In the genomic region with DNA sequence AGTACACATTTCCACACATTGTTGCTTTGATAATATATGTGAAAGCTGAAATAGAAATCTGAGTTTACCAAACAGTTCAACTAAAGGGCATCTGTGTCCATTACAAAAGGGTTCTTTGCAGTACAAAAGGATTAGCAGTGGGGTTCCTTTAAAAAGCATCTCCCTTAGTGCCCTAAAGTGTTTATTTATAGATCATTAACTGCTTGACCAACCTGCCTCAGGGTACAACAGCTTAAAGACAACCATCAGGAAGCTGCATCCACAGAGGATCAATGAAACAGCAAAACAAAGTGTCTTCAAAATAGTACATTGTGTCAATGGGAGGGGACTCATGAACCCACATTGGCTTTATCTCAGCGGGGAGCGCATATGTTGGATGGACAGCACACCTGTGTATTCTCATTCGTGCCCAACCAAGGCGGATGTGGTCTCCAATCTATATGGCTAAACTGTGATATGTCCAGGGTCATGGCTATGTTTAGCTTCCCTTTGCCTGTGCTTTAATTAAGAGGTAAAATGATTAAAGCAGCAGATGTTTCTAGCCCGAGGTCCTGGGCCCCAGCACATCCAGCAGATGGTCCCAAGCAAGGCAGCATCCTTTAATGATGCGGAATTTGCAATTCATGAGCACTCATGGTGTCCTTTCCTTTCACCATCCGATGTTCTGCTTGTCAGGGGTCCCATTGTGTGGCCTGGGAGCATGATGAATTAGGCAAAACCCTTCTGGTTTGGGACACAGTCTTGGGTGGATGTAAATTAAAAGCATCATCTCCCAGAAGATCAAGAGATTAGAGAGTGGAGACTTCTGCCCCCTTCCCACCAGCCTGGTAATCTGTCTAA, we compare ENCODE assay signal across 18 mouse cellular contexts. TPM values are rescaled to one million over a fixed set of nuclear protein-coding genes. Genes with fewer than 3 reads are reported as not detected.
A peak's percentile ranks its signal among the peaks of the same experiment; 100 is the strongest.
DNase-seq lines count a peak whose midpoint lies in the region; ATAC-seq and TF ChIP-seq lines count a peak whose summit lies in the region.
"Had no signal": no experiment of that assay in that cellular context is flagged by ENCODE, and none has a peak within 500 bp of the region (broad histone marks: within the 10 kb centered on the region; RNA-seq: fewer than 3 reads in every experiment).

No protein-coding gene starts in this region.

- no peaks in the 10 kb centered on the region for H3K9me3 ChIP-seq in forebrain, embryonic 14.5 days (replicated peaks; ENCODE audit: control insufficient read depth, low read length)
- no peaks in the 10 kb centered on the region for H3K9me3 ChIP-seq in forebrain, embryonic 10.5 days
- H3K9me3 ChIP-seq in neural tube, embryonic 12.5 days = no peaks in the 10 kb centered on the region
- H3K9me3 ChIP-seq: limb, embryonic 12.5 days; liver, embryonic 15.5 days had no signal

- peaks cover 6% of the 10 kb centered on the region; the same call in 1 of the 2 replicates for H3K4me1 ChIP-seq in forebrain, embryonic 14.5 days (ENCODE audit: control insufficient read depth, insufficient read depth, low read length)
- H3K4me1 ChIP-seq in forebrain, embryonic 10.5 days = peaks cover 10% of the 10 kb centered on the region; the same call in 1 of the 2 replicates
- H3K4me1 ChIP-seq in neural tube, embryonic 12.5 days = peaks cover 17% of the 10 kb centered on the region
- H3K4me1 ChIP-seq: limb, embryonic 12.5 days; liver, embryonic 15.5 days had no signal

- no peak overlapping the region for H3K9ac ChIP-seq in forebrain, embryonic 14.5 days (ENCODE audit: low read length)
- H3K9ac ChIP-seq in neural tube, embryonic 12.5 days = no peak overlapping the region
- H3K9ac ChIP-seq: limb, embryonic 12.5 days; liver, embryonic 15.5 days had no signal

- TF ChIP-seq CTCF in layer of hippocampus, adult 2 months (conservative IDR thresholded peaks at IDR 0.05) = no peak

- no peak overlapping the region for H3K4me3 ChIP-seq in forebrain, embryonic 14.5 days (ENCODE audit: low read depth, low read length)
- no peak overlapping the region for H3K4me3 ChIP-seq in forebrain, embryonic 10.5 days
- H3K4me3 ChIP-seq in neural tube, embryonic 12.5 days = no peak overlapping the region
- no peak overlapping the region for H3K4me3 ChIP-seq in layer of hippocampus, adult 2 months
- H3K4me3 ChIP-seq: limb, embryonic 12.5 days; liver, embryonic 15.5 days; myocyte had no signal

- ATAC-seq in forebrain, embryonic 14.5 days = no peak
- peak; percentile 92 for ATAC-seq in neural tube, embryonic 12.5 days (ENCODE audit: low FRiP score, low read depth)
- ATAC-seq: inflammation-experienced regulatory T-cells, adult 6 months had no signal

- H3K27ac ChIP-seq in forebrain, embryonic 14.5 days (ENCODE audit: low read depth, low read length) = no peak overlapping the region
- H3K27ac ChIP-seq in forebrain, embryonic 10.5 days = no peak overlapping the region
- H3K27ac ChIP-seq in neural tube, embryonic 12.5 days = no peak overlapping the region
- no peak overlapping the region for H3K27ac ChIP-seq in layer of hippocampus, adult 2 months
- H3K27ac ChIP-seq: limb, embryonic 12.5 days; liver, embryonic 15.5 days had no signal

- WGBS in forebrain, embryonic 14.5 days = 36% methylated on average over 7 of the region's 7 CpGs
- 41% methylated on average over 7 of the region's 7 CpGs for WGBS in forebrain, embryonic 10.5 days
- WGBS in neural tube, embryonic 12.5 days = 16% methylated on average over 7 of the region's 7 CpGs

- no peaks in the 10 kb centered on the region for H3K27me3 ChIP-seq in forebrain, embryonic 14.5 days (replicated peaks; ENCODE audit: control insufficient read depth, insufficient read depth, low read length)
- H3K27me3 ChIP-seq in forebrain, embryonic 10.5 days (ENCODE audit: poor library complexity, severe bottlenecking) = peaks cover 9% of the 10 kb centered on the region; the same call in 1 of the 2 replicates
- H3K27me3 ChIP-seq in neural tube, embryonic 12.5 days (replicated peaks) = no peaks in the 10 kb centered on the region
- H3K27me3 ChIP-seq: limb, embryonic 12.5 days; liver, embryonic 15.5 days had no signal

- no peaks in the 10 kb centered on the region for H3K36me3 ChIP-seq in forebrain, embryonic 14.5 days (ENCODE audit: control insufficient read depth, insufficient read depth, low read length)
- no peaks in the 10 kb centered on the region for H3K36me3 ChIP-seq in forebrain, embryonic 10.5 days (replicated peaks)
- H3K36me3 ChIP-seq in neural tube, embryonic 12.5 days = no peaks in the 10 kb centered on the region
- H3K36me3 ChIP-seq: limb, embryonic 12.5 days; liver, embryonic 15.5 days had no signal

- no peak overlapping the region for H3K4me2 ChIP-seq in forebrain, embryonic 14.5 days (ENCODE audit: low read length)
- no peak overlapping the region for H3K4me2 ChIP-seq in neural tube, embryonic 12.5 days (replicated peaks)
- H3K4me2 ChIP-seq: limb, embryonic 12.5 days; liver, embryonic 15.5 days had no signal

- DNase-seq in forebrain, embryonic 14.5 days (ENCODE audit: low spot score) = peak; percentile 41
- no peak for DNase-seq in forebrain, embryonic 10.5 days (ENCODE audit: extremely low spot score, low spot score)
- peak; percentile 29 for DNase-seq in embryo, embryonic 9.5 days (ENCODE audit: extremely low spot score)
- peak; percentile 77 for DNase-seq in mesoderm, embryonic 11.5 days (ENCODE audit: low read depth, low spot score)
- DNase-seq in right cerebral cortex, adult 2 months (ENCODE audit: low spot score in 2 of 2) = no peak
- DNase-seq in cerebellum, adult 11 months = no peak
- no peak for DNase-seq in layer of hippocampus, adult 2 months (ENCODE audit: low spot score in 2 of 2)
- DNase-seq: adrenal gland, postnatal 25 days; cerebellum, adult 11-12 months; gastrocnemius, postnatal 36 days; kidney, postnatal 14 days; lung, postnatal 4 days; thymus, adult 18-20 months had no signal

RNA-seq across cellular contexts. Expression of a gene that starts 51.7 kb away (rescaled TPM):
- 26.8 and 34.9 TPM in 2 replicates for polyA plus RNA-seq in forebrain, embryonic 14.5 days (2014; fragmentation: Nextera tagmentation; extraction: Ambion mirVana)
- 12.9 and 15.6 TPM in 2 replicates for polyA plus RNA-seq in forebrain, embryonic 10.5 days (2016; fragmentation: Nextera tagmentation; extraction: Ambion mirVana)
- 29.8 and 31.7 TPM in 2 replicates for polyA plus RNA-seq in neural tube, embryonic 12.5 days (2016; fragmentation: Nextera tagmentation; extraction: Ambion mirVana)
- total RNA-seq in layer of hippocampus, adult 2 months (2021) = 10 to 100 TPM; 17.9 to 21.4 TPM
- polyA plus RNA-seq: inflammation-experienced regulatory T-cells, adult 6 months had no signal

Comparison
In these comparisons a context has a peak if more than half of its experiments do, and no peak if none do; other contexts are left out.
1. DNase-seq: peak in forebrain, embryonic 14.5 days (single experiment), embryo, embryonic 9.5 days (single experiment) and mesoderm, embryonic 11.5 days (single experiment); none in forebrain, embryonic 10.5 days (single experiment), right cerebral cortex, adult 2 months (0 of 2), cerebellum, adult 11 months (single experiment) and layer of hippocampus, adult 2 months (0 of 2).